Mouse (Mus musculus): ENCODE measurements around the gene Plcb1. TPM values are rescaled to one million over a fixed set of nuclear protein-coding genes. Genes with fewer than 3 reads are reported as not detected.

Plcb1 gene
- polyA plus RNA-seq, 1 experiment = 0.46 TPM

DNA sequence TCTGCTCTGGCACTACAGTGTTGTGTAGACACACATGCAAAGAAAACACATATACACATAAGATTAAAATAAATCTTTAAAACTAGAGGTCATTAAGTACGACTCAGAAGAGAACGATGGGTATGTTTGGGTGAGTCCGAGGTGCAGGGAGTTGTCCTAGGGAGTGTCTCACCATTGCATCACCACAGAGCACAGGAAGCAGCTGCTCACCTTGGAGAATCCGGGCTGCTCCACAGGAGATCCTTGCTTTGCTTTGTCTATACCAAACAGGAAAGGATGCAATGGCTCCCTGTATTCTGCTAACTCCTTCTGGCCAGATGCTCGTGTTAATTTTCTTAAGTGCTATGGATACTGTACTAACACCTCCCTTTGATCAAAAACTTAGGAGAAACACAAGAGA, 287.1 kb downstream of the Plcb1 start:
- no peak for TF ChIP-seq FLI1 (IDR thresholded peaks at IDR 0.05; ENCODE audit: low read length)
- H3K27me3 ChIP-seq (replicated peaks) = no peaks in the 10 kb centered on the region
- no peak overlapping the region for H3K4me3 ChIP-seq (replicated peaks)
- H3K36me3 ChIP-seq (replicated peaks; ENCODE audit: low read length) = no peaks in the 10 kb centered on the region
- H3K9me3 ChIP-seq = no peaks in the 10 kb centered on the region
- H3K4me1 ChIP-seq = peaks cover 9% of the 10 kb centered on the region; the same call in 1 of the 2 replicates

DNA sequence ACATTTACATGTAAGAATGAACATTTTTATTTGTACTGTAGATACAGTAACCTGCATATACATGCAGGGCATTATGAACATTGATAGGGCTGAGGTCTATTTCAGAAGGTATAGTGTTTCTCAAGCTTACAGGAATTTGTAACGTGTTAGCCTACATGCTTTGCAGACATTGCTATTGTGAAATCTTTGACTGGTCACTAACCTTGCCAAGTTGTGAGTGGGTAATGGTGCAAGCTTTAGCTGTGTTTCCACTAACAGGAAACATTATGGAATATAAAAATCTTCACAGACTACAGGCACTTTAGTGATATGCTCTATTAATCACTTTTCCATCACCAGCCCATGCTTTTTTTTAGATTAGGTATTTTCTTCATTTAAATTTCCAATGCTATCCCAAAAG, 289.5 kb downstream of the Plcb1 start:
- Histone ChIP-seq H3K36me3 (replicated peaks; ENCODE audit: low read length) (no peaks in the 10 kb centered on the region), H3K27me3 (replicated peaks) (no peaks in the 10 kb centered on the region), H3K9me3 (no peaks in the 10 kb centered on the region), H3K4me1 (peaks cover 9% of the 10 kb centered on the region; the same call in 1 of the 2 replicates), H3K4me3 (replicated peaks) (no peak overlapping the region)
- TF ChIP-seq GATA1 (IDR thresholded peaks at IDR 0.05; ENCODE audit: borderline replicate concordance, low read length) (no peak), FLI1 (IDR thresholded peaks at IDR 0.05; ENCODE audit: low read length) (no peak)

DNA sequence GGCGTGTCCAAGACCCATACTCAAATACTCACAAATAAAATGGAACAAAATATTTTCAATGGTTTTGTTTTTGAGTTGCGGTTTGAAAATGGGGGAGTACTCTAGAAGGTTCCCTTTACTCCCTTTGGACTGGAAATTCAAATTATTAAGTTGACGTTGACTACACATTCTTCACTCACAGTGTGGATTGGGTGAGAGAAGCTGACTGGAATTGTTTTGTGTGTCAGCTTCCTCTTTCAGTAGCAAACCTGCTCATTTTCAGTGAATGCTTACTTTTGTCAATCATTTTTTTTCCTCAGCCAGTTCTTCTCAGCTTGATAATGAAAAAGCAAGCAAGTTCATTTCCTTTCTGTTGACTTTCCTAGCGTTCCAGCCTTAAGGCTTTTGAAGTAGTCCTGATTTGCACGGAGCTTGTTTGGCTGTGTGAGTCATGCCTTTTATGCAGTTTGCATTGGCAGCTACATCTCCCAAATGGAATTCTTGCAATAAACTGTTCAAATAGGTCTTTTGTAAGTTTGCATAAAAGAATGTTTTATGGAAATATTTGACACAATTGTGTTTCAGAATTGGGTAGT, 306.8 kb downstream of the Plcb1 start:
- no peaks in the 10 kb centered on the region for H3K27me3 ChIP-seq (replicated peaks)
- H3K36me3 ChIP-seq (replicated peaks; ENCODE audit: low read length) = no peaks in the 10 kb centered on the region
- TF ChIP-seq FLI1 (IDR thresholded peaks at IDR 0.05; ENCODE audit: low read length) = no peak
- TF ChIP-seq GATA1 (IDR thresholded peaks at IDR 0.05; ENCODE audit: borderline replicate concordance, low read length) = no peak
- H3K9me3 ChIP-seq = no peaks in the 10 kb centered on the region
- H3K4me3 ChIP-seq (replicated peaks) = no peak overlapping the region
- H3K4me1 ChIP-seq = peaks cover 12% of the 10 kb centered on the region

DNA sequence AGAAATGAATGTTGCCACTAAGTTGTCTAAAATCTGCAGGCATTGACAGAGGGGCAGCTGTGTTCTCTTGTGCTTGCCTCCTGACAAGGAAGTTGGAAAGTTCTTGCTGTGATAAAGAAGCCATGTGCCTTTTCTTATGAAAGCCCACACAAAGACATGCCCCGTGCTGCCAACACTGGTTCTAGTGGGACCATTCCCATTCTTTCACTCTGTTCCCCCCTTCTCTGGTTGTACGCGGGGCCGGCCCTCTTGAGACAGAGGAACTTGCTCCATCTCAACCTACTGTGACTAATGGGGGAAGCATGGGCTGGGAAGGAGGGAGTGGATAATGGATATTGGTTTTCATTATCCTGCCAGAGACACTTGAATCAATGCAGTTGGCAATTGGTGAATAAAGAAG, 315.4 kb downstream of the Plcb1 start:
- TF ChIP-seq GATA1 (IDR thresholded peaks at IDR 0.05; ENCODE audit: borderline replicate concordance, low read length) (no peak), FLI1 (IDR thresholded peaks at IDR 0.05; ENCODE audit: low read length) (no peak)
- no peaks in the 10 kb centered on the region for H3K36me3 ChIP-seq (replicated peaks; ENCODE audit: low read length)

GRCm38 (mm10) chr2:135101943-135102342, 316.1 kb downstream of the Plcb1 start:
- no peaks in the 10 kb centered on the region for H3K27me3 ChIP-seq (replicated peaks)
- no peak overlapping the region for H3K4me3 ChIP-seq (replicated peaks)
- H3K36me3 ChIP-seq (replicated peaks; ENCODE audit: low read length) = no peaks in the 10 kb centered on the region
- H3K9me3 ChIP-seq = no peaks in the 10 kb centered on the region
- peaks cover 18% of the 10 kb centered on the region for H3K4me1 ChIP-seq
- TF ChIP-seq FLI1 (IDR thresholded peaks at IDR 0.05; ENCODE audit: low read length) (no peak), GATA1 (IDR thresholded peaks at IDR 0.05; ENCODE audit: borderline replicate concordance, low read length) (no peak)

More for the DNA sequence above, 315.4 kb downstream of the Plcb1 start:
- H3K9me3 ChIP-seq = no peaks in the 10 kb centered on the region
- no peaks in the 10 kb centered on the region for H3K27me3 ChIP-seq (replicated peaks)
- peaks cover 18% of the 10 kb centered on the region for H3K4me1 ChIP-seq
- no peak overlapping the region for H3K4me3 ChIP-seq (replicated peaks)

DNA sequence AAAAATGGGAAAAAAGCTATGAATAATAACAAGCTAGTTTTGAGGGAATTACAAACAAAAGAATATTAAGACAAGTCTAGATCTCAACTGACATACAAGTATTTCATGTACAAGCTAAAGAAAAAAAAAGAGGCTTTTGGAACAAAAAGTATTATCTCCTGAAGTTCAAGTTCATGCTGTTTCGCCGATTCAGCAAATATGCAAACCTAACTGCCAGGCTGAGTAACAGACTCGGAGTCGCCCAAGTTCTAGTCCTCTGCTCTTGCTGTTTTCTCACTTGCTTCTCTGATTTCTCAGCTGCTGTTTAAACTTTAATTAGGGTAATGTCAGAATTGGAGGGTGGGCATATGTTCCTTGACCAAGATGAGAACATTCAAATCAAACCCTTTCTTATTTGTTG, 320.8 kb downstream of the Plcb1 start:
- Histone ChIP-seq H3K36me3 (replicated peaks; ENCODE audit: low read length) (no peaks in the 10 kb centered on the region), H3K4me1 (no peaks in the 10 kb centered on the region), H3K4me3 (replicated peaks) (no peak overlapping the region), H3K27me3 (replicated peaks) (no peaks in the 10 kb centered on the region), H3K9me3 (no peaks in the 10 kb centered on the region)
- TF ChIP-seq FLI1 (IDR thresholded peaks at IDR 0.05; ENCODE audit: low read length) (no peak), GATA1 (IDR thresholded peaks at IDR 0.05; ENCODE audit: borderline replicate concordance, low read length) (no peak)

DNA sequence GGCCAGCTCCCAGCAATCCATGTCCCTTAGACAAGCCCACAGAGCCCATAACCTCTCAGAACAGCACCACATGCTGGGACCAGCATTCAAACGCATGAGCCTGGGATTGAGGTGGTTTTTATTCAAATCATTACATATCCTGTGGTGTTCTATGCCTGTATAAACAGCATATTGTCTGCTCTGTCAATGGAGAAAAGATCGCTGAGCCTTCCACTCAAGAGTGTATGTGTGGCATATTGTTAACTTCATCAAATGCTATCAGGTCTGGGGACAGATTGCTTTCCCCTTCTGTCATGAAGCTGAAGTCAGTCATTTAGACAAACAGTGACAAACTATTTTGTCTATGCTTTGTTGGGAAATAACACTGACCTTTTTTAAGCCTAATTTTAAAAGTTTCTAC, 322.7 kb downstream of the Plcb1 start:
- Histone ChIP-seq H3K36me3 (replicated peaks; ENCODE audit: low read length) (no peaks in the 10 kb centered on the region), H3K4me1 (no peaks in the 10 kb centered on the region), H3K9me3 (no peaks in the 10 kb centered on the region), H3K4me3 (replicated peaks) (no peak overlapping the region), H3K27me3 (replicated peaks) (no peaks in the 10 kb centered on the region)
- no peak for TF ChIP-seq FLI1 (IDR thresholded peaks at IDR 0.05; ENCODE audit: low read length)
- no peak for TF ChIP-seq GATA1 (IDR thresholded peaks at IDR 0.05; ENCODE audit: borderline replicate concordance, low read length)

- Histone ChIP-seq H3K36me3 (replicated peaks; ENCODE audit: low read length) (no peaks in the 10 kb centered on the region), H3K4me1 (no peaks in the 10 kb centered on the region), H3K4me3 (replicated peaks) (no peak overlapping the region), H3K9me3 (peaks cover 2% of the 10 kb centered on the region; the same call in 1 of the 2 replicates), H3K27me3 (replicated peaks) (no peaks in the 10 kb centered on the region)
- TF ChIP-seq FLI1 (IDR thresholded peaks at IDR 0.05; ENCODE audit: low read length) = no peak
- no peak for TF ChIP-seq GATA1 (IDR thresholded peaks at IDR 0.05; ENCODE audit: borderline replicate concordance, low read length)
Observed at GRCm38 (mm10) chr2:135114501-135115128, 328.7 kb downstream of the Plcb1 start.

GRCm38 (mm10) chr2:135123057-135123456, 337.2 kb downstream of the Plcb1 start:
- Histone ChIP-seq H3K4me1 (peaks cover 5% of the 10 kb centered on the region; the same call in 1 of the 2 replicates), H3K4me3 (replicated peaks) (no peak overlapping the region), H3K27me3 (replicated peaks) (peaks cover 1% of the 10 kb centered on the region), H3K9me3 (peaks cover 2% of the 10 kb centered on the region; the same call in 1 of the 2 replicates), H3K36me3 (replicated peaks; ENCODE audit: low read length) (no peaks in the 10 kb centered on the region)
- TF ChIP-seq GATA1 (IDR thresholded peaks at IDR 0.05; ENCODE audit: borderline replicate concordance, low read length) (no peak), FLI1 (IDR thresholded peaks at IDR 0.05; ENCODE audit: low read length) (no peak)

GRCm38 (mm10) chr2:135123695-135124343, 338.0 kb downstream of the Plcb1 start:
- TF ChIP-seq GATA1 (IDR thresholded peaks at IDR 0.05; ENCODE audit: borderline replicate concordance, low read length) = no peak
- no peak for TF ChIP-seq FLI1 (IDR thresholded peaks at IDR 0.05; ENCODE audit: low read length)
- H3K27me3 ChIP-seq (replicated peaks) = peaks cover 1% of the 10 kb centered on the region
- peak overlapping the region; percentile 47 for H3K4me3 ChIP-seq (replicated peaks)
- no peaks in the 10 kb centered on the region for H3K36me3 ChIP-seq (replicated peaks; ENCODE audit: low read length)
- no peaks in the 10 kb centered on the region for H3K9me3 ChIP-seq
- peaks cover 5% of the 10 kb centered on the region; the same call in 1 of the 2 replicates for H3K4me1 ChIP-seq

Measured in megakaryocyte, embryonic 14.5 days (primary cell).